Mouse (Mus musculus) thymus, adult 2 months (tissue): ENCODE results near the gene Ppig. TPM values are rescaled to one million over a fixed set of nuclear protein-coding genes. Genes with fewer than 3 reads are reported as not detected.

ENCODE experiments used
- DNase-seq: peaks from one replicate; pipeline ENCODE4 v3.0.0; 2021
- H3K27ac ChIP-seq: fragments of 200-500 bp; 2 replicates; pipeline ENCODE4 v1.5.1; 2012; ENCODE audit warnings: low read length, control low read depth; ENCODE audit not compliant: control insufficient read depth, insufficient read depth
- H3K27me3 ChIP-seq: fragments of 200-500 bp; 2 replicates; pipeline ENCODE4 v1.6.1; 2012; ENCODE audit warnings: mild to moderate bottlenecking, low read length, moderate library complexity, mixed read lengths; ENCODE audit not compliant: control insufficient read depth, insufficient read depth
- H3K36me3 ChIP-seq: fragments of 200-500 bp; 2 replicates; pipeline ENCODE4 v1.6.1; 2012; ENCODE audit warnings: mild to moderate bottlenecking, low read length, moderate library complexity; ENCODE audit not compliant: control insufficient read depth, insufficient read depth
- H3K4me1 ChIP-seq: fragments of 200-500 bp; replicated peaks from 2 replicates; pipeline ENCODE4 v1.6.1; 2012; ENCODE audit warnings: low read length; ENCODE audit not compliant: control insufficient read depth, insufficient read depth
- H3K4me3 ChIP-seq: fragments of 200-500 bp; 2 replicates; pipeline ENCODE4 v1.5.1; 2012; ENCODE audit warnings: mild to moderate bottlenecking, low read length, control low read depth, moderate library complexity; ENCODE audit not compliant: control insufficient read depth, insufficient read depth
- CTCF ChIP-seq: fragments of 200-500 bp; IDR thresholded peaks from 2 replicates; pipeline ENCODE4 v1.5.1; 2012; ENCODE audit warnings: mild to moderate bottlenecking, control low read depth, low read length, moderate library complexity, borderline replicate concordance; ENCODE audit not compliant: control insufficient read depth, poor library complexity, insufficient read depth; ENCODE audit errors: extremely low read depth
- POLR2A ChIP-seq: fragments of 200-500 bp; IDR thresholded peaks from 2 replicates; pipeline ENCODE4 v1.6.1; 2012; ENCODE audit warnings: mild to moderate bottlenecking, low read length, control low read depth, moderate library complexity; ENCODE audit not compliant: control insufficient read depth, poor library complexity, insufficient read depth; ENCODE audit errors: extremely low read depth
- WGBS: fragments of 180-500 bp; shearing (Covaris S2); methylation state at CpG from one replicate; pipeline ENCODE4 v1.1.7; 2018; 5-methylcytosine and 5-hydroxymethylcytosine counted together
- polyA plus RNA-seq: library from polyadenylated mRNA; depleted of rRNA; stranded (reverse); fragments of >200 nt; gene quantifications from 2 replicates; pipeline ENCODE4 v1.2.3, GENCODE M21; 2012

The Ppig gene
- polyA plus RNA-seq, 1 experiment = 2.7 TPM

DNA sequence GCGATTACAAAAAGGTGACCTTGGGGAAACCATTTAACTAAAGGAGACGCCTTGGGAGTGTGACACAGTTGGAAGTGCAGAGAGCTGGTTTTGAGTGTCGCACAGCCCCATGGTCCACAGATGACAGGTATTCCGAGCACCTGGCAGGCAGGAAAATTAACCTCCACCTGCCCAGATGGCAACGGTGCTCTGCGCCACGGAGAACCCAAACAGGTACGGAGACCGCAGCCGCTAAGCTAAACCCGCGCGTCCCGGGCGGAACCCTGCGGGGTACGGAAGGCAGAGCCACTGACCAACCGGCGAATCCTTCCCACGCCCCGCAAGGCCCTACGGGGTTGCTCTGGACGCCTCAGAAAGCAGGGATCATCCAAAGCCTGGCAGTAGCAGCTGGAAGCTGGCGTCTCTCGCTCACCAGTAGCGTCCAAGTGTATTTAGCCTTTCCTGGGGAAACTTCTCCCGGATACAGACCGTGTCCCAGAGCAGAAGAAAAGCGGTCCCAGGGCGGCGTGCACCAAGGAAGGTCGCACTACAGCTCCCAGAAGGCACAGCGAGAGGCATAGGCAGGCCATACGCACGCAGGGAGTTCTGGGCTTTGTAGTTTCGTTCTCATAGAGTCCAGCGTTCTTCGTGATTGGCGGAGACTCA lies 9.2 kb upstream of the Ppig start, which contains the start of gene Fastkd1:
Gene Fastkd1 (minus strand): TSS at position 536 of the 645 bp plus-strand sequence.
- no peaks in the 10 kb centered on the region for H3K36me3 ChIP-seq
- DNase-seq = peak; percentile 84
- TF ChIP-seq POLR2A (no peak), CTCF (no peak)
- H3K27me3 ChIP-seq = no peaks in the 10 kb centered on the region
- H3K4me1 ChIP-seq = no peaks in the 10 kb centered on the region
- H3K27ac ChIP-seq = no peak within 1 kb of the TSS
- H3K4me3 ChIP-seq = peak within 1 kb of the TSS; percentile 82
- WGBS = under 1% methylated on average over 39 of the region's 39 CpGs

GRCm38 (mm10) chr2:69713626-69714014 lies 8.7 kb upstream of the Ppig start:
- DNase-seq = no peak
- 18% methylated on average over 4 of the region's 4 CpGs for WGBS
- TF ChIP-seq CTCF (no peak), POLR2A (no peak)
- Histone ChIP-seq H3K36me3 (no peaks in the 10 kb centered on the region), H3K4me1 (no peaks in the 10 kb centered on the region), H3K27me3 (no peaks in the 10 kb centered on the region), H3K27ac (no peak overlapping the region), H3K4me3 (no peak overlapping the region)

DNA sequence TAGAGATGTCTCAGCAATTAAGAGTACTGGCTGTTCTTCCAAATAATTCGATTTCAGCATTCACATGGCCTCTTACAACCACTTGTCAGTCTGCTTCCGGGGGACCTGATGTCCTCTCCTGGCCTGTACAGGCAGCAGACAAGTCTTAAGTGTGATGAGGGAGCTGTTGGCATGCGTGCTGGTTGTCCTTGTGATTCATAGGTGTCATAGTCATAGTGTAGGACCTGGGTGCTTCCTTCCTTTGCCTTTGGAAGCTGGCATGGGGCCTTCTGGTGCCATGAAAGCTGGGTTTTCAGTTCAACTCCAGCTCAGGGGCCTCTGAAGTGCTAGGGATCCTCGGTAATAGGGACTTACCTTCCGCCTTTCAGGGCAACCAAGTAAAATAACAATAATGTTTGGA lies 8.2 kb upstream of the Ppig start:
- Histone ChIP-seq H3K27me3 (no peaks in the 10 kb centered on the region), H3K27ac (no peak overlapping the region), H3K4me1 (no peaks in the 10 kb centered on the region), H3K36me3 (no peaks in the 10 kb centered on the region), H3K4me3 (no peak overlapping the region)
- no peak for DNase-seq
- WGBS = 87% methylated on average over 5 of the region's 5 CpGs
- no peak for TF ChIP-seq POLR2A
- no peak for TF ChIP-seq CTCF

- no peaks in the 10 kb centered on the region for H3K4me1 ChIP-seq
- WGBS = 60% methylated on average over 3 of the region's 3 CpGs
These were observed 5.9 kb upstream of the Ppig start for GRCm38 (mm10) chr2:69716483-69716882.

DNA sequence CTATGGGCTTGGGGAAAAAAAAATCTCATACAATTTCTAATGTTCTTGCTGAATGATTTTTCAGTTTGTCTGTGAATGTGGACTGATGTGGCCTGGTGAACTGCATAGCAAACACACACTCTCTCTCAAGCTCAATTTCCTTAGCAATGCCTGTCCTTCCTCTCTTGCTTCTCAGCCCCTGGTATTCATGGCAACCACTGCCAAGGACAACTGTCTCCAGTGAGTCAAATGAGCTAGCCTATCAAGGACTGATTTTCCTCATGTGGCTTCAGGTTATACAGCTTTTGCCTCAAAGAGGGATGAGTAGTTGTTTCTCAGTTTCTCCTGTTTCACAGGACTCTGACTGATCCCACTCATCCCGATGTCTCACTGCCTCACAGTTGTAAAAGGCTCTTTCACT lies 3.2 kb upstream of the Ppig start:
- Histone ChIP-seq H3K4me3 (no peak overlapping the region), H3K27ac (no peak overlapping the region), H3K27me3 (no peaks in the 10 kb centered on the region), H3K4me1 (no peaks in the 10 kb centered on the region), H3K36me3 (no peaks in the 10 kb centered on the region)
- TF ChIP-seq POLR2A (no peak), CTCF (no peak)
- 89% methylated on average over 1 of the region's 1 CpGs for WGBS
- no peak for DNase-seq

More at GRCm38 (mm10) chr2:69716483-69716882, 5.9 kb upstream of the Ppig start:
- no peaks in the 10 kb centered on the region for H3K27me3 ChIP-seq
- H3K36me3 ChIP-seq = no peaks in the 10 kb centered on the region
- H3K27ac ChIP-seq = no peak overlapping the region
- TF ChIP-seq POLR2A (no peak), CTCF (no peak)
- DNase-seq = no peak
- no peak overlapping the region for H3K4me3 ChIP-seq

- H3K36me3 ChIP-seq = no peaks in the 10 kb centered on the region
- no peaks in the 10 kb centered on the region; the same call in 1 of the 2 replicates for H3K4me1 ChIP-seq
- WGBS = under 1% methylated on average over 91 of the region's 91 CpGs
- H3K4me3 ChIP-seq = peak overlapping the region; percentile 93
- DNase-seq = peak; percentile 90
- no peaks in the 10 kb centered on the region for H3K27me3 ChIP-seq
- H3K27ac ChIP-seq = peak overlapping the region; percentile 34; the same call in 1 of the 2 replicates
- 0 out of 2 replicates have a peak, but pooled peaks have one; percentile 35 for TF ChIP-seq POLR2A
- 0 out of 2 replicates have a peak, but pooled peaks have one; percentile 21 for TF ChIP-seq CTCF
These were observed 539 bp downstream of the Ppig start for GRCm38 (mm10) chr2:69722650-69723518.

GRCm38 (mm10) chr2:69723519-69723825 lies 1.1 kb downstream of the Ppig start:
- no peak for TF ChIP-seq CTCF
- TF ChIP-seq POLR2A = no peak
- Histone ChIP-seq H3K27ac (peak overlapping the region; percentile 34; the same call in 1 of the 2 replicates), H3K4me3 (peak overlapping the region; percentile 93), H3K27me3 (no peaks in the 10 kb centered on the region), H3K4me1 (no peaks in the 10 kb centered on the region; the same call in 1 of the 2 replicates), H3K36me3 (no peaks in the 10 kb centered on the region)
- WGBS = 1% methylated on average over 13 of the region's 13 CpGs
- no peak for DNase-seq
